Mouse (Mus musculus): ENCODE data around the gene Smim13.
A peak's percentile ranks its signal among the peaks of the same experiment; 100 is the strongest.

DNA sequence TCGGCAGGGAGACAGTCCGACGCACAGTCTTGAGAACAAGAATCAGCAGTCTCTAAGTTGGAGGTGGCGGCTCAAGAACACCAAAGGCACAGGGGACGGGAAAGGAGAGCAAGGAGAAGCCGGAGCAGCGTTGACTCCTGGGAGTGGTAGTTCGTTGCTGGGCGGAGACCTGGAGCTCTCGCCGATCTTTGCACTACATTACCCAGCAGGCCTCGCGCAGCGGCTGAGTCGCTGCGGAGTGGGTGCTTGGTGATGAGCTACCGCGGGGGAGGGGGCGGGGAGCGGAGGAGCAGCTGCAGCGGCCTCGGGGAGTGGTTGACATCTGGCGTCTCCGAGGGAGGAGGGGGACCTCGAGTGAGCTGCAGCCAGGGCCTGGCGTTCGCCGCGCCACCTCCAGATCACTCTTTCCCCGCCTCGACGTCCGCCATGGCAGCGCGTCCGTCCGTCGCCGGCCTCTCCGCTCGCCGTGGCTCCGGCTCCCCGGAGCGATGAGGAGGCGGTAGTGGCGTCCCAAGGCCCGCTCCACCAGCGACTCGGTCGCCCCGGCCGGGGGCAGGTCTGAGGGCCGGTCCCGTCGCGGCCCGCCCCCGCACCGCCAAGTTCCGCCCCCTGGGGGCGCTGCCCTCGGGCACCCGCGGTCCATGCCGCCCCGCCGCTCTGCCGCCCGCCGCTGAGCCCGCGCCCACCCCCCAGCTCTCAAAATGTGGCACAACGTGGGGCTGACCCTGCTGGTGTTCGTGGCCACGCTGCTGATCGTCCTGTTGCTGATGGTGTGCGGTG lies at the start of gene Smim13:
- TF ChIP-seq POLR2A (IDR thresholded peaks at IDR 0.05; ENCODE audit: borderline replicate concordance, insufficient read depth, low read length), result peak; percentile 62; the same call in 1 of the 2 replicates
- no peak for TF ChIP-seq CTCF (IDR thresholded peaks at IDR 0.05; ENCODE audit: borderline replicate concordance, insufficient read depth, low read depth, low read length)

Data from cerebellum, adult 2 months (tissue).